Mouse (Mus musculus) layer of hippocampus, adult 8-10 months (tissue): Measurements from ENCODE around the gene Mns1. TPM values are rescaled to one million over a fixed set of nuclear protein-coding genes. Genes with fewer than 3 reads are reported as not detected.
"Not testable (repeated sequence)": the region's sequence is repeated elsewhere in the genome, so short reads cannot be mapped to it uniquely, and the experiment has no call there.

Experiments used
- DNase-seq, 2 experiments: peaks; one replicate each; pipeline ENCODE4 v3.0.0; 2022; ENCODE audit warnings: low spot score in 2 of 2
- total RNA-seq, 4 experiments: library from RNA; stranded (reverse); gene quantifications; 2 replicates each; pipeline ENCODE4 v1.2.4; 2022

The Mns1 gene
- total RNA-seq, 4 experiments from 2014 or later = 1.1 to 2.0 (median 1.6) TPM

GRCm38 (mm10) chr9:72425300-72425850, 12.4 kb upstream of the Mns1 start:
- DNase-seq = no peak

DNA sequence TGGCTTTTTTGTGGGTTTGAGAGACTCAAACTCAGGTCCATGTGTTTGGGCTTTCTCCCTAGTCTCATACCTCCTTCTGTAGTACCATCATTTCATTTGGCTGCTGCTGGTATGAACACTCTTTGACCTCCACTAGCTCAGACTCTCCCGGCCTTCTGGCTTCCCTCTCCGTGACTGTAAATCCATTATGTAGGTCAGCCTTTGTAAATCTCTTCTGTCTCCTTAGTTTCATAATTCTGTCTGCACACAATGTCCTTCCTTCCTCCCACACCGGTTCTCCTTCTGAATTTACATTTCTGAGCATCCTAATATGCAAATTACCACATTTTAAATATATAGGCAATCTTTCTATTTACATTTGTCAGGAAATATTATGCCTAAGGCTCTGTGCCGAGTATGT, 9.9 kb upstream of the Mns1 start:
- DNase-seq = no peak

DNA sequence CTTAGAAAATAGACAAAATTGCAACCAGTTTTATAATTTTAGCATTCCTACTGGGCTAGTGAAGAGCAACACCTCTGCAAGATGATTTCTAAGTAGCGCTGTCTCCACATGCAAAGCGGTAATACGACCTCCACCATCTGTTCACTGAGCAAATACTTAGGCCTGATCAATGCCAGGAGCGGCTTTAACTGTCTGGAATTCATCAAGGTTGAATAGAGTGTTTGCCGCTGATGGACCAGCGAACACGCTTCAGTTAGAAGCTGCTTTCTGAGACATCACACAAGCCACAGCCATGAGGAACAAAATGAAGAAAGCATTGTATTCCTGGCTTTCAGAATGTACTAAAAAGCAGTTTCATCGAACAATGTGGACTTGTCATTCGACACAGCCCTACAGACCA, 2.9 kb upstream of the Mns1 start:
- no peak for DNase-seq

DNA sequence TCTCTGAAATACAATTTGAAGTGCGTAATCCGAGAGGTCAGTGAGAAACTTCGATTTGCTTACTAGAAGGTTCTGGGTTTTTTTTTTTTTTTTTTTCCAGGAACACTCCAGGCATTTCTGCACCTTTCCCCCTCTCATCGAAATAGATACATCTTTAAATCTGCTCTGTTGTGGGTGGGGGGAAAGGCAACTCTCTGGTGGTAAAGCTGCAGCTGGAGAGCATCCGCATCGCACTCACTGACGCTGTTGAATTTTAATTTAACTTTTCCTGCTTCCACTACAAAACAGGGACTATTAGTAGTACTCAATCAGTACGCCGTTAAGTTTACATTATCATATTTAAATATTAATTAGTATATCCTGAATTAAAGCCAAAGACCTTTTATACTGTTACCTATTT, 938 bp downstream of the Mns1 start:
- no peak for DNase-seq

GRCm38 (mm10) chr9:72440358-72440757, 2.5 kb downstream of the Mns1 start:
- no peak for DNase-seq

GRCm38 (mm10) chr9:72440948-72441926, 3.4 kb downstream of the Mns1 start:
- no peak for DNase-seq

DNA sequence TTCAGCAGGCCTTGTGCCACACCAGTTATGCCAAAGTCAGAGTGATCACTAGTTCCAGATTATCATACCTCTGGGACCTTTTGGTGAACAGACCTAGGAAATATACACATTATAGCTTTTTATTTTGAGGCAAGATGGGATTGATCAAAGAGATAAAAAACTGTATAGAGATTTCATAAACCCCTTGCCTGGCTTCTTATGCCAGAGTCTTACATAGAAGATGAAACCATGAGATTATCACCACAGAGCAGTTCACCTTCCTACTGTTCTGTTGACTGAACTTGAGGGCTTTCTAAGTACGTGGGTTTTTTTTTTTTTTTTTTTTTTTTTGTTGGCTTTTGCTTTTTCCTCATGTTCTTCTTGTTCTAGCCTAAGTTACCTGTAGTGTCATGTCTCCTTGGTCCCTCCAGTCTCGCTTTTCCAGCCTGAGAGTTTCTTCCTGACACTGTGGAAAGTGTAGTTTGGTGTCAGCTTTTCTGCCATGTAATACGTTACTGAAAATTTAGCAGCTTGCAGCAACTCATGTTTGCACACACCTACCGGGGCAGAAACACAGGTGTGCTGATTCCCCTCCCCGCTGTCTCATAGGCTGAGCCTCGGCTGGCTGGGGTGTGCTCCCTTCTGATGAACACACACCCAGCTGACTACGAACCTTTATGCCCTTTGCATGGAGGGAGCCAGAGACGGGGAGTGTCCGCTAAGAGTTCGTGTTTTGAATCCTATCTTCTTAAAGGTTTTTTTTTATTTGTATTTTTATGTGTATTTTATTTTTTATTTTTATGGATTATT, 4.3 kb downstream of the Mns1 start:
- no peak for DNase-seq

DNA sequence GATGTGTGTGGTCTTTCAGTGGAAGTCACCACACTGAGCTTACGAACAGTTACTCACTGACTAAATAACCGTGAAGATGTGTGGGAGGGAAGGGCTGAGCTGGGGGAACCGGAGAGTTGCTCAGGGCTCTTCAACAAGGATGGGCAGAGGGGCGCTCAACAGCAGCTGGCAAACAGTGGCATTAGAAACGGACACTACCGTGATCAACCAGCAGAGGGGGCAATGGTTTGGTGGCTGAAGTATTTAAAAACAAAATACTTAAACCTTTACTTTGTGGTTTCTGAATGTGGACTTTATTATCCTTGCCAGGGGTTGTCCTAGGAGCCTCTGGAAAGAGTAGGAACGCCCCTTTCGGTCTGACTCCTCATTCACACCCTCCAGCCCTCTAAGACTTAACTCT, 10.2 kb downstream of the Mns1 start:
- DNase-seq = peak in 1 of 2 experiments; percentile 55

DNA sequence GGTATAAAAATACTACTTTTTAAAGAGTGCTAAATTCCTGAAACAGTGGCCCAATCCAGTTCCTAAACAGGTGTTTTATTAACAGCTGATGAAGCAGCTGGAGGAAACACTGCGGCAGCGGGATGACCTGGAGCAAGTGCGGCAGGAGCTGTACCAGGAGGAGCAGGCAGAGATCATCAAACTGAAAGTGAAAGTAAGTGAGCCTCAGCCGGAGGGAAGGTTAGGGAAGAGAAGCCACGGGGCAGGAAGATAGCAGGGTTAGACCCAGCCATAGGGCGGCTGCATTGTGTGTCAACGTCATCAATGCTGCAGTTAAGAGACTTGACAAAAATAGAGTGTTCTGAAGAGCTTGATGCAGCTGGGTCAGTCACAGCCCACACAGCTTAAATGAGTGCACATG, 11.6 kb downstream of the Mns1 start:
- DNase-seq = no peak

DNA sequence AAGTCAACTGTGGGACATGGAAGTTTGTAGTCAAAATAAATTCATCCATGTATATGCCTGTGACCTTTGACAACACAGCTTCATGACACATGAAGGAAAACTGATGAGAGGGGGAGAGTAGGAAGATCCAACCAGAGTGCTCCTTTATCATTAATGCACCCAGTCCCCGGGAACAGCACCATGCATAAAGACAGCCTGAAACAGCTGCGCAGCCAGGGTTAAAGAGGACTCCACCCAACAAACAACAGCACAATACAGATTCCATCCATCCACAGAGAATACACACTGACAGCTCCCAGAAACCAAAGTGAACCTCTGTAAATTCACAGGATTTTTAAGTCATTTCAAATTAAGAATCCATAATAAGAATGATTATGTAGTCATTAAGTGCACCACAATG, 12.0 kb downstream of the Mns1 start:
- DNase-seq = no peak

GRCm38 (mm10) chr9:72450363-72450762, 12.6 kb downstream of the Mns1 start:
- no peak for DNase-seq

- DNase-seq = no peak
These were observed 13.3 kb downstream of the Mns1 start for GRCm38 (mm10) chr9:72451111-72451510.

- DNase-seq = not testable (repeated sequence)
These were observed 16.5 kb downstream of the Mns1 start for GRCm38 (mm10) chr9:72454281-72454680.

DNA sequence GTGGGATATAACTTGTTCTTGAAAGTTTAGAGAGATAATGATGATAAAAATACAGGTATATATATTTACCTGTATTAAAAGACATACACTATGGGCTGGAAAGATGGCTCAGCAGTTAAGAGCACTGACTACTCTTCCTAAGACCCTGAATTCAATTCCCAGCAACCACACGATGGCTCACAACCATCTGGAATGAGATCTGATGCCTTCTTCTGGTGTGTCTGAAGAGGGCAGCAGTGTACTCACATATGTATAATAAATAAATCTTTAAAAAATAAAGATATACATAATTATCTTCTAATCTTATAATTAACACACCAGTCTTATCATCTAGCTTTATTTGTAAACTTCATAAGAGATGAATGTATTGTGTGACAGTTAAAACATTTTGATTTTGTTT, 18.6 kb downstream of the Mns1 start:
- DNase-seq = no peak

DNA sequence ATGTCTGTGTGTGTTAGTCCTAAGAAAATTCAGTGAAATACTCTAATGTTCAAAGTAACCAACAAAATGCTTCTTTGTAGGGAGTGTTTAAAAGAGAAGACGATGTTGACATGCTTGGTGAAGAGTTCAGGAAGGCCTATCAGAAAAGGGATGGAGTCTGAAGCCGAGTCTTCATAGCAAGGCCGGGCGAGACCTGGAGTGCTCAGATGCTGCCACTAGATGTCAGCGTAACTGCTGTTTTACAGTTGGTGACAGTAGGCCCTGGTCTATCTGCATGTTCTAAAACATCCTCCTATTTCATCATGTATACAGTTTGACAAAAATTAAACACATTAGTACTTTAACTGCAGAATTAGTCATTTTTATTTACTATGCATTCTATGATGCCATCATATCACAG, 20.4 kb downstream of the Mns1 start:
- DNase-seq = peak; percentile 23 to 67

GRCm38 (mm10) chr9:72459703-72460102, 21.9 kb downstream of the Mns1 start:
- DNase-seq = no peak

DNA sequence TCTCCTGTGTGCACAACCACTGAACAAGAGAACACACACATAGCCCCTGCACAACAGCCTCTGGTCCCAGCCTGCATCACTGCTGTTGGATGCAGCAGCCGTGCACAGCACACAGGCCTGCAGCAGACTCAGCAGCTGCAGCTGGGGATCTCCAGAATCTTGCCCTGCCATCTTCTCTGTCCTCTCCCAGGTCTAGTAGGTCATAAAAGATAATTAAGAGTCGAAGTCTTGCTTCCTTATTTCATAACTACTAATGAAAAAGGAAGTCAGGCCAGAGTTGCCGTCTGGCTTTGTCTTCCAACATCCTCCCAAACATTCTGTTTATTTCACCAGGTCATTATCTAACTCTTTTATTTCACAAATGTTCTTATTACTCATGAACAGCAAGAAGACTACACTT, 23.0 kb downstream of the Mns1 start:
- no peak for DNase-seq

GRCm38 (mm10) chr9:72462427-72462826, 24.6 kb downstream of the Mns1 start:
- no peak for DNase-seq

- DNase-seq = no peak
These were observed 27.0 kb downstream of the Mns1 start for GRCm38 (mm10) chr9:72464806-72465205.

- no peak for DNase-seq
These were observed 28.0 kb downstream of the Mns1 start for GRCm38 (mm10) chr9:72465754-72466181.

- no peak for DNase-seq
These were observed 30.0 kb downstream of the Mns1 start for GRCm38 (mm10) chr9:72467551-72468407.
